Mouse (Mus musculus) C2C12 (cell line): ENCODE data around the gene Magix.

ENCODE experiments used
- CTCF ChIP-seq: IDR thresholded peaks from one replicate; pipeline ENCODE4 v1.5.1; 2011; ENCODE audit not compliant: control insufficient read depth, insufficient read depth, insufficient read length
- FOSL1 ChIP-seq: IDR thresholded peaks from one replicate; pipeline ENCODE4 v1.8.0; 2011; ENCODE audit warnings: mild to moderate bottlenecking, low read length; ENCODE audit not compliant: poor library complexity, insufficient read depth, severe bottlenecking
- MAX ChIP-seq: IDR thresholded peaks from one replicate; pipeline ENCODE4 v1.6.1; 2011; ENCODE audit warnings: mild to moderate bottlenecking, control low read depth
- MYOG ChIP-seq: IDR thresholded peaks from one replicate; pipeline ENCODE4 v1.6.1; 2011; ENCODE audit not compliant: control insufficient read depth, insufficient read length; ENCODE audit errors: extremely low read depth
- USF1 ChIP-seq: IDR thresholded peaks from one replicate; pipeline ENCODE4 v1.6.1; 2011; ENCODE audit warnings: low read depth, mild to moderate bottlenecking, control low read depth, moderate library complexity

GRCm38 (mm10) chrX:7648671-7649304 lies 32.3 kb downstream of the Magix start:
- TF ChIP-seq CTCF (peak; percentile 10), USF1 (no peak), MAX (no peak), FOSL1 (no peak), MYOG (no peak)
